Comparison of ENCODE assay signal across 15 mouse cellular contexts in genomic region chr12:103426710-103427109, GRCm38 (mm10). TPM values are rescaled to one million over a fixed set of nuclear protein-coding genes. Genes with fewer than 3 reads are reported as not detected.
DNase-seq lines count a peak whose midpoint lies in the region; ATAC-seq and TF ChIP-seq lines count a peak whose summit lies in the region.
"Had no signal": no experiment of that assay in that cellular context is flagged by ENCODE, and none has a peak within 500 bp of the region (broad histone marks: within the 10 kb centered on the region; RNA-seq: fewer than 3 reads in every experiment).

No protein-coding gene starts in this region.

- no peak overlapping the region for H3K27ac ChIP-seq in kidney, postnatal 0 days
- no peak overlapping the region for H3K27ac ChIP-seq in testis, adult 2 months (ENCODE audit: control insufficient read depth, insufficient read depth, low read depth, low read length)
- H3K27ac ChIP-seq in stomach, embryonic 15.5 days: no peak overlapping the region

- 0 out of 2 replicates have a peak, but pooled peaks cover 8% of the 10 kb centered on the region for H3K36me3 ChIP-seq in kidney, postnatal 0 days (ENCODE audit: insufficient read depth, low read length)
- peaks cover 2% of the 10 kb centered on the region; the same call in 1 of the 2 replicates for H3K36me3 ChIP-seq in testis, adult 2 months (ENCODE audit: control insufficient read depth, insufficient read depth, low read length)
- H3K36me3 ChIP-seq in stomach, embryonic 15.5 days: peaks cover 14% of the 10 kb centered on the region; the same call in 1 of the 2 replicates

- no peak overlapping the region for H3K4me3 ChIP-seq in kidney, postnatal 0 days (replicated peaks; ENCODE audit: low read depth, low read length)
- H3K4me3 ChIP-seq in testis, adult 2 months (ENCODE audit: control insufficient read depth, low read depth, low read length): no peak overlapping the region
- H3K4me3 ChIP-seq in stomach, embryonic 15.5 days (replicated peaks): no peak overlapping the region

- no peaks in the 10 kb centered on the region for H3K9me3 ChIP-seq in kidney, postnatal 0 days (replicated peaks; ENCODE audit: low read length)
- H3K9me3 ChIP-seq in stomach, embryonic 15.5 days: no peaks in the 10 kb centered on the region
- H3K9me3 ChIP-seq: embryonic facial prominence, embryonic 13.5 days; limb, embryonic 12.5 days had no signal

- 93% methylated on average over 7 of the region's 7 CpGs for WGBS in kidney, postnatal 0 days
- 88% methylated on average over 7 of the region's 7 CpGs for WGBS in stomach, embryonic 15.5 days

- no peak overlapping the region for H3K9ac ChIP-seq in kidney, postnatal 0 days (ENCODE audit: low read depth, low read length)
- H3K9ac ChIP-seq in stomach, embryonic 15.5 days: no peak overlapping the region
- H3K9ac ChIP-seq: limb, embryonic 12.5 days had no signal

- H3K27me3 ChIP-seq in kidney, postnatal 0 days (ENCODE audit: insufficient read depth, low read length): no peaks in the 10 kb centered on the region
- no peaks in the 10 kb centered on the region for H3K27me3 ChIP-seq in testis, adult 2 months (ENCODE audit: control insufficient read depth, insufficient read depth, low read length)
- H3K27me3 ChIP-seq in stomach, embryonic 15.5 days (replicated peaks): no peaks in the 10 kb centered on the region
- H3K27me3 ChIP-seq: embryonic facial prominence, embryonic 13.5 days; limb, embryonic 12.5 days had no signal

- peak; percentile 63 for DNase-seq in cerebellum, adult 11-12 months
- no peak for DNase-seq in cerebellum, postnatal 4 days (ENCODE audit: low spot score in 2 of 2)
- DNase-seq in kidney, postnatal 0 days (ENCODE audit: low spot score): no peak
- no peak for DNase-seq in kidney, adult 11 months
- no peak for DNase-seq in testis, postnatal 14 days (ENCODE audit: low spot score)
- DNase-seq: heart, adult 18-20 months; kidney, postnatal 14 days; layer of hippocampus, postnatal 36 days; lung, adult 2 months had no signal

- peak; percentile 18; the same call in 1 of the 2 replicates for TF ChIP-seq CTCF in kidney, postnatal 0 days (IDR thresholded peaks at IDR 0.05; ENCODE audit: low read depth)
- peak; percentile 7; the same call in 1 of the 2 replicates for TF ChIP-seq CTCF in testis, adult 2 months (IDR thresholded peaks at IDR 0.05; ENCODE audit: control insufficient read depth, insufficient read depth, insufficient replicate concordance, low read depth, low read length)

- no peak for ATAC-seq in kidney, postnatal 0 days (replicated peaks; ENCODE audit: low FRiP score, low read depth)
- ATAC-seq in stomach, embryonic 15.5 days (ENCODE audit: insufficient read depth, low FRiP score, low read depth): no peak
- no peak for ATAC-seq in inflammation-experienced regulatory T-cells, adult 6 months

- no peak for TF ChIP-seq POLR2A in testis, adult 2 months (IDR thresholded peaks at IDR 0.05; ENCODE audit: control insufficient read depth, low read depth, low read length)

- H3K4me1 ChIP-seq in kidney, postnatal 0 days (replicated peaks; ENCODE audit: insufficient read depth, low read length): 0 out of 2 replicates have a peak, but pooled peaks cover under 1% of the 10 kb centered on the region
- peaks cover 6% of the 10 kb centered on the region for H3K4me1 ChIP-seq in testis, adult 2 months (ENCODE audit: control insufficient read depth, insufficient read depth, low read length)
- H3K4me1 ChIP-seq in stomach, embryonic 15.5 days: peaks cover 20% of the 10 kb centered on the region

- no peak overlapping the region for H3K4me2 ChIP-seq in kidney, postnatal 0 days (ENCODE audit: low read length)
- 0 out of 2 replicates have a peak overlapping the region, but pooled peaks have one; percentile 36 for H3K4me2 ChIP-seq in stomach, embryonic 15.5 days

RNA-seq across cellular contexts. Expression of gene Ddx24, which starts 1.1 kb away (rescaled TPM):
- 115 and 120 TPM in 2 replicates for polyA plus RNA-seq in kidney, postnatal 0 days (2015; fragmentation: Nextera tagmentation; extraction: Ambion mirVana)
- 47.3 and 49.4 TPM in 2 replicates for polyA plus RNA-seq in testis, adult 2 months (2012; rRNA removed)
- polyA plus RNA-seq in stomach, embryonic 15.5 days (2015; fragmentation: Nextera tagmentation; extraction: Ambion mirVana): 91.9 and 105 TPM in 2 replicates
- 100 to 1,000 TPM; 232 to 344 (median 235) TPM for polyA plus RNA-seq in inflammation-experienced regulatory T-cells, adult 6 months (2017; shearing (Covaris generic))

RNA-seq across cellular contexts. Expression of gene Ifi27, which starts 7.3 kb away (rescaled TPM):
- polyA plus RNA-seq in kidney, postnatal 0 days (2015; fragmentation: Nextera tagmentation; extraction: Ambion mirVana): 34.1 and 37.5 TPM in 2 replicates
- polyA plus RNA-seq in testis, adult 2 months (2012; rRNA removed): 52.1 and 53.0 TPM in 2 replicates
- polyA plus RNA-seq in stomach, embryonic 15.5 days (2015; fragmentation: Nextera tagmentation; extraction: Ambion mirVana): 46.7 and 53.3 TPM in 2 replicates
- 100 to 1,000 TPM; 291 to 440 (median 388) TPM for polyA plus RNA-seq in inflammation-experienced regulatory T-cells, adult 6 months (2017; shearing (Covaris generic))

RNA-seq across cellular contexts. Expression of gene Ifi27l2a, which starts 16.8 kb away (rescaled TPM):
- 126 and 205 TPM in 2 replicates for polyA plus RNA-seq in kidney, postnatal 0 days (2015; fragmentation: Nextera tagmentation; extraction: Ambion mirVana)
- polyA plus RNA-seq in testis, adult 2 months (2012; rRNA removed): 4.7 and 12.9 TPM in 2 replicates
- polyA plus RNA-seq in stomach, embryonic 15.5 days (2015; fragmentation: Nextera tagmentation; extraction: Ambion mirVana): 24.8 and 25.2 TPM in 2 replicates
- polyA plus RNA-seq in inflammation-experienced regulatory T-cells, adult 6 months (2017; shearing (Covaris generic)): 1,000 to 10,000 TPM in 1 of 3 experiments, 100 to 1,000 TPM in 2; 960 to 1,720 (median 961) TPM

RNA-seq across cellular contexts. Expression of gene 9330161L09Rik, which starts 19.1 kb away (rescaled TPM):
- 0.34 and 0.41 TPM in 2 replicates for polyA plus RNA-seq in kidney, postnatal 0 days (2015; fragmentation: Nextera tagmentation; extraction: Ambion mirVana)
- 0.28 and 0.52 TPM in 2 replicates for polyA plus RNA-seq in testis, adult 2 months (2012; rRNA removed)
- polyA plus RNA-seq in stomach, embryonic 15.5 days (2015; fragmentation: Nextera tagmentation; extraction: Ambion mirVana): 0.18 and 0.49 TPM in 2 replicates
- 1 to 10 TPM in 2 of 3 experiments, not detected in 1; 1.1 TPM for polyA plus RNA-seq in inflammation-experienced regulatory T-cells, adult 6 months (2017; shearing (Covaris generic))

RNA-seq across cellular contexts. Expression of gene Ifi27l2b, which starts 30.3 kb away (rescaled TPM):
- not detected in 2 replicates for polyA plus RNA-seq in kidney, postnatal 0 days (2015; fragmentation: Nextera tagmentation; extraction: Ambion mirVana)
- not detected in 2 replicates for polyA plus RNA-seq in testis, adult 2 months (2012; rRNA removed)
- 7.0 and 7.8 TPM in 2 replicates for polyA plus RNA-seq in stomach, embryonic 15.5 days (2015; fragmentation: Nextera tagmentation; extraction: Ambion mirVana)
- polyA plus RNA-seq in inflammation-experienced regulatory T-cells, adult 6 months (2017; shearing (Covaris generic)): not detected
- polyA plus RNA-seq: embryonic facial prominence, embryonic 13.5 days; forebrain, embryonic 11.5 days; limb, embryonic 12.5 days had no signal
